Mouse (Mus musculus): ENCODE data around the gene Vmn1r20.

DNA sequence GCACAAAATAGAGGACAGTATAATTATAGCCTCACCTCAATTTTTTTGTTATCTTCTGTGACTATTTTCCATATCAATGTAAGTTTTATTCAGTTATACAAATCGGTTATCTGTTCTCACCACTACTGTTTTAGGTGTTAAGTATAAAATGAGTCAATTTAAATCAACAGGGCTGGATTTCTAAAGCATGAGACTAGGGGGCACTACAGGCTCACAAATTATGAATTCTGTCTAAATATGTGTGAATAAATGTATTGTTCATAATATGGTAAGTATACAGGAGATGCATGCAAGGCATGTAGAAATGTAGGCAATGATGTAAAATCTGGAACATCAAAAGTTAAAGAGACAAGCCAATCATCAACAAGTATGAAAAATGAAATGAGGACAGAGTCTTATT lies 2.5 kb downstream of the Vmn1r20 start:
- TF ChIP-seq EP300 (IDR thresholded peaks at IDR 0.05; ENCODE audit: low read depth) (no peak), CTCF (IDR thresholded peaks at IDR 0.05; ENCODE audit: low read depth) (no peak)
